Mouse (Mus musculus) heart, adult 2 months (tissue): ENCODE measurements at regions not wholly inside any gene's neighbourhood (a gene's known extent, or its start where the extent isn't known, plus 50 kb on each side); places are given as distances from the start of the nearest gene placed in this dataset.

ENCODE experiments used
- DNase-seq, 2 experiments: peaks; one replicate each; pipeline ENCODE4 v3.0.0; 2021
- H3K27ac ChIP-seq: fragments of 200-600 bp; 2 replicates; pipeline ENCODE4 v1.8.1; 2022
- H3K27me3 ChIP-seq: fragments of 200-500 bp; 2 replicates; pipeline ENCODE4 v1.6.1; 2012; ENCODE audit warnings: mild to moderate bottlenecking, low read length, inconsistent platforms, mixed read lengths; ENCODE audit not compliant: control insufficient read depth, insufficient read depth
- H3K36me3 ChIP-seq: fragments of 200-500 bp; 2 replicates; pipeline ENCODE4 v1.6.1; 2012; ENCODE audit warnings: low read length, inconsistent platforms; ENCODE audit not compliant: control insufficient read depth, insufficient read depth
- H3K4me1 ChIP-seq: fragments of 200-500 bp; 2 replicates; pipeline ENCODE4 v1.6.1; 2011; ENCODE audit warnings: low read length; ENCODE audit not compliant: control insufficient read depth, insufficient read depth
- H3K4me3 ChIP-seq: fragments of 200-600 bp; 2 replicates; pipeline ENCODE4 v1.8.1; 2022
- H3K79me2 ChIP-seq: fragments of 200-500 bp; replicated peaks from 2 replicates; pipeline ENCODE4 v1.6.1; 2012; ENCODE audit warnings: mild to moderate bottlenecking, inconsistent platforms, low read length, moderate library complexity, mixed read lengths; ENCODE audit not compliant: control insufficient read depth, insufficient read depth
- H3K9ac ChIP-seq: fragments of 200-500 bp; 2 replicates; pipeline ENCODE4 v1.6.1; 2012; ENCODE audit warnings: low read depth, mild to moderate bottlenecking, control low read depth, inconsistent platforms, low read length, mixed read lengths
- CTCF ChIP-seq: fragments of 200-600 bp; IDR thresholded peaks from 2 replicates; pipeline ENCODE4 v1.8.1; 2022; ENCODE audit warnings: antibody characterized with exemption, mild to moderate bottlenecking, moderate library complexity
- EP300 ChIP-seq: fragments of 200-500 bp; IDR thresholded peaks from 2 replicates; pipeline ENCODE4 v1.6.1; 2011; ENCODE audit warnings: low read depth, low read length, control low read depth; ENCODE audit not compliant: insufficient read depth
- POLR2A ChIP-seq: fragments of 200-500 bp; IDR thresholded peaks from 2 replicates; pipeline ENCODE4 v1.6.1; 2011; ENCODE audit warnings: mild to moderate bottlenecking, low read depth, low read length, control low read depth; ENCODE audit not compliant: insufficient read depth
- WGBS: fragments of 180-500 bp; shearing (Covaris S2); methylation state at CpG from one replicate; pipeline ENCODE4 v1.1.7; 2018; 5-methylcytosine and 5-hydroxymethylcytosine counted together
- intact Hi-C: fragments of 180-260 bp; cut with DNase I; formaldehyde crosslinking; loops from one replicate; pipeline ENCODE4 v1.15.1; 2025

DNA sequence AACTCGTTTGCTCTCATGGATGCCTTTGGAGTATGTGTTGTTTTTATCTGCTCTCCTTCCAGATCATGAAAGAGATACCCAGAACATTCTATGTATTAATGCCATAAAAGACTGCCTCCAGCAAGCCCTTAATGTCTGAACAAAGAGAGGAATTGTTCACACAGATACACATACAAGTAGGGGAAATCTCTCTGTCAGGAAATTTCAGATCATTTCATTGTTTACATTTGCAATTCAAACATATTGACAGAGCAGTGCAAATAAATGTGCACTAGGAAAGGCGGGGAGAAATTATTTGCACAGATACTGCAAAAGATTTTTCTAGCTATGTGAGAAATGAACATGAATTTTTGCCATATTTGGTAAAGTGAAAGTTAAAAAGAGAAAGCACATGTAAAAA, 216.4 kb upstream of the Ube2e3 start:
- Histone ChIP-seq H3K4me3 (no peak overlapping the region), H3K79me2 (no peaks in the 10 kb centered on the region), H3K4me1 (no peaks in the 10 kb centered on the region; the same call in 1 of the 2 replicates), H3K9ac (no peak overlapping the region), H3K27ac (no peak overlapping the region), H3K27me3 (no peaks in the 10 kb centered on the region), H3K36me3 (no peaks in the 10 kb centered on the region)
- no peak for TF ChIP-seq CTCF
- TF ChIP-seq EP300, result no peak
- TF ChIP-seq POLR2A, result no peak
- no peak for DNase-seq
- WGBS, result 54% methylated on average over 2 of the region's 2 CpGs
- intact Hi-C loops, result no loop called here

DNA sequence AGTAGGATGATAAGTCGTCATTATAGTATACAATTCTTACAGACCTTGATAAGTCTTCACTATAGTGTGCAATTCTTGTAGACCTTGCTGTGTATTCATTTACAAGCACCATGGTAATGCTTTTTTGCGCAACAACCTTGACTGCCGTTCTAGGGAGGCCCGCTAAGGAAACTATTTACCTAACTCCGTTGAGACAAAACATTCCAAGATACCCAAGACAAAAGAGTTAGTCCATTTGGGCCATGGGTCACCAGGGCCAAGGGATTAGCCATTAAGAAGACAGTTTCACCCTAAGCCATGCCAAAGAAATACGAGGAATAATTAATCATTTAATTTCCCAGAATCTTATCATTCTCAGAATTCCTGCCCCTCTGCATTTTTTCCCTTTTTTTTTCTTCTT, 227.6 kb upstream of the Ube2e3 start:
- Histone ChIP-seq H3K9ac (no peak overlapping the region), H3K4me1 (no peaks in the 10 kb centered on the region), H3K27me3 (no peaks in the 10 kb centered on the region), H3K27ac (no peak overlapping the region), H3K79me2 (no peaks in the 10 kb centered on the region), H3K4me3 (no peak overlapping the region), H3K36me3 (no peaks in the 10 kb centered on the region)
- DNase-seq, result no peak
- WGBS, result 85% methylated on average over 6 of the region's 6 CpGs
- TF ChIP-seq EP300, result no peak
- TF ChIP-seq POLR2A, result no peak
- no peak for TF ChIP-seq CTCF
- intact Hi-C loops, result no loop called here

DNA sequence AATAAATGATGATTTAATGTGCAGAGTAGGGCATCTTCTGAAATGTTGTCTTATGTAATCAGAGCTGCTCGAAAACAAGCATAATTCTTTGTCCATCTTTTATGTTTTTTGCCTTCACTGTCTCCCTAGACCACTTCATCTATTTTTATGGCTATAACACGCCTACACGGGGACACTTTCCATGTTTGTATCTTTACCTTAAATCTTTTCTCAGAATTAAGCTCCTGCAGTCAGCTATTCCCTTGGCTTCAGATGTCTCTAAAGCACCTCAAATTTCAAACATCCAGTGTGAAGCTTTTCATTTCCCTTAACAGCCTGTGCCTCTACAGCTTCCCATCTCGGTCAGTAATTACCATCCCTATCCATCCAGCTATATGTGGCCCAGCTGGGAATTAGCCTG, 242.7 kb upstream of the Ube2e3 start:
- no peak for DNase-seq
- H3K4me3 ChIP-seq, result no peak overlapping the region
- WGBS, result 76% methylated on average over 4 of the region's 4 CpGs
- no peaks in the 10 kb centered on the region for H3K4me1 ChIP-seq
- intact Hi-C loops, result no loop called here
- no peaks in the 10 kb centered on the region for H3K36me3 ChIP-seq
- H3K27ac ChIP-seq, result no peak overlapping the region
- H3K9ac ChIP-seq, result no peak overlapping the region
- no peaks in the 10 kb centered on the region for H3K79me2 ChIP-seq
- no peak for TF ChIP-seq EP300
- no peak for TF ChIP-seq POLR2A
- TF ChIP-seq CTCF, result no peak
- no peaks in the 10 kb centered on the region for H3K27me3 ChIP-seq

DNA sequence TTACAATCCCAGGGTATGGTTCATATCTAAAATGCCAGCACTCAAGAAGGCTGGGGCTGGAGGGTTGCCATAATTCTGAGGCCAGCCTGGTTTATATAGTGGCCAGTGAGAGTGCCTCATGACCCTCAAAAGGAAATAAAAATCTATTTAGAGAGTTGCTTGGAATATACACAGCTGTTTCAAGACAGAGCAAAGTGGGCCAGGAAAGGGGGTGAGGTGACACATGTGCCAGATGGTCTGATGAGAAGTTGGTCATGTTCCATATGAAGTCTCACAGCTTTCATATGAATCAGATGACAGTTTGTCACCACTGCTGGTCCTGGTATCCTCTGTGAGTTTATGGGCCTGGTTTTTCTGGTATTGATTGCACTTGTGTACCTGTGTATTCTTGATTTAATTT, 261.5 kb upstream of the Ube2e3 start:
- no peak overlapping the region for H3K27ac ChIP-seq
- no peak for DNase-seq
- H3K36me3 ChIP-seq, result no peaks in the 10 kb centered on the region
- intact Hi-C loops, result no loop called here
- H3K79me2 ChIP-seq, result no peaks in the 10 kb centered on the region
- no peaks in the 10 kb centered on the region for H3K27me3 ChIP-seq
- no peak for TF ChIP-seq EP300
- no peak for TF ChIP-seq POLR2A
- TF ChIP-seq CTCF, result no peak
- no peaks in the 10 kb centered on the region for H3K4me1 ChIP-seq
- no peak overlapping the region for H3K4me3 ChIP-seq
- H3K9ac ChIP-seq, result no peak overlapping the region

DNA sequence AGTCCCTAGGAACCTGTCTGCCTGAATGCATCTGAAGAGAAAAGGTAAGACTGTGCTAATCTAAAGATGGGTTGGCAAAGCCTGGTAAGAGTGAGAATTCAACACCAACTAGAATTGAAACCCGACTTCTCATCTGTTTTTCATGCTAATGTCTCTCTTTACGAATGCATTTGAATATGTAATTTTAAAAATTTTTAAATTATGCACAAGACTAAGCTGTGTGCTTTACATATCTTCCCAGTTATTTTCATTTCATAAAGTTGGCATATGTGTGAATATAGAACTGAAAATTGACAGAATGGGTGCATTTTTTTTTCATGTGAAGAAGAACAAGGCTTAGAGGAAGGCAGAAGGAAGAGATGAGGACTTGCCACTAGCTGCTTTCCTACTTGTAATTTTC, 267.2 kb upstream of the Ube2e3 start:
- DNase-seq, result no peak
- H3K79me2 ChIP-seq, result no peaks in the 10 kb centered on the region
- H3K27ac ChIP-seq, result no peak overlapping the region
- no peak overlapping the region for H3K9ac ChIP-seq
- no peaks in the 10 kb centered on the region for H3K27me3 ChIP-seq
- TF ChIP-seq POLR2A (no peak), EP300 (no peak), CTCF (no peak)
- no peaks in the 10 kb centered on the region for H3K4me1 ChIP-seq
- no peaks in the 10 kb centered on the region for H3K36me3 ChIP-seq
- intact Hi-C loops, result no loop called here
- 82% methylated on average over 2 of the region's 2 CpGs for WGBS
- no peak overlapping the region for H3K4me3 ChIP-seq

DNA sequence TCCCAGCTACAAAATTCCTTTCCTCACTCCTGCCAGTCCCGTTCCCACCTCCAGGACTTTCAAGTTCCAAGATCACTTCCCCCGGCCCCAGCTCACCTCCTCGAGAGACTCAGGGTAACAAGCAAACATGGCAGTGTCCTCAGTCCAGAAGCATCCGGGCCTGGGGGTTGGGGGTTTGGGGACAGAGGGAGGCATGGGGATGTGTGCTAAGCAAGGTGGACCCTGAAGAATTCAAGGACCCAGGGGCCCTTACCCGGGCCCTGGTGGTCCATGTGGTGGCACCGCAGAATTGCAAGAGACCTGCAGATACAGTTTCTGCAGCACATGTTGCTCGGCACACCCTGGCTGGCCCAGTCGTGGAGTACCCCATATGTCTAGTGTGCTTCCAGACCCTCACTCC, 269.9 kb upstream of the Ube2e3 start:
- TF ChIP-seq POLR2A (no peak), CTCF (no peak), EP300 (no peak)
- intact Hi-C loops, result no loop called here
- WGBS, result 81% methylated on average over 8 of the region's 8 CpGs
- no peaks in the 10 kb centered on the region for H3K36me3 ChIP-seq
- H3K27me3 ChIP-seq, result no peaks in the 10 kb centered on the region
- no peak overlapping the region for H3K4me3 ChIP-seq
- DNase-seq, result no peak
- no peaks in the 10 kb centered on the region for H3K79me2 ChIP-seq
- no peaks in the 10 kb centered on the region for H3K4me1 ChIP-seq
- no peak overlapping the region for H3K9ac ChIP-seq
- H3K27ac ChIP-seq, result no peak overlapping the region
